Mouse (Mus musculus) limb, embryonic 10.5 days (tissue): ENCODE measurements around the gene Plekha6. TPM values are rescaled to one million over a fixed set of nuclear protein-coding genes. Genes with fewer than 3 reads are reported as not detected.

Experiments used
- DNase-seq: peaks from one replicate; pipeline ENCODE4 v3.0.0-alpha.2; 2017; ENCODE audit warnings: low spot score
- H3K27ac ChIP-seq: fragments of 300-500 bp; sonication (generic); 2 replicates; pipeline ENCODE4 v1.5.1; 2016; ENCODE audit warnings: mild to moderate bottlenecking
- H3K27me3 ChIP-seq: fragments of 300-500 bp; sonication (generic); 2 replicates; pipeline ENCODE4 v1.6.1; 2016; ENCODE audit warnings: low read depth, mild to moderate bottlenecking; ENCODE audit not compliant: poor library complexity, severe bottlenecking
- H3K36me3 ChIP-seq: fragments of 300-500 bp; sonication (generic); 2 replicates; pipeline ENCODE4 v1.6.1; 2016; ENCODE audit warnings: mild to moderate bottlenecking, moderate library complexity
- H3K4me1 ChIP-seq: fragments of 300-500 bp; sonication (generic); 2 replicates; pipeline ENCODE4 v1.6.1; 2016
- H3K4me3 ChIP-seq: fragments of 300-500 bp; sonication (generic); 2 replicates; pipeline ENCODE4 v1.5.1; 2016; ENCODE audit warnings: mild to moderate bottlenecking, moderate library complexity
- H3K9me3 ChIP-seq: fragments of 300-500 bp; sonication (generic); replicated peaks from 2 replicates; pipeline ENCODE4 v1.6.1; 2016; ENCODE audit warnings: mild to moderate bottlenecking
- WGBS: fragments of 180-500 bp; shearing (Covaris S2); methylation state at CpG from one replicate; pipeline ENCODE4 v1.1.7; 2016; 5-methylcytosine and 5-hydroxymethylcytosine counted together
- polyA plus RNA-seq: library from polyadenylated mRNA; unstranded; fragments of >200 nt; fragmentation: Nextera tagmentation; extraction: Ambion mirVana; gene quantifications from 2 replicates; pipeline ENCODE4 v1.2.1, GENCODE M21; 2016

Gene Plekha6
- polyA plus RNA-seq, 1 experiment from 2014 or later, result 1.4 TPM

DNA sequence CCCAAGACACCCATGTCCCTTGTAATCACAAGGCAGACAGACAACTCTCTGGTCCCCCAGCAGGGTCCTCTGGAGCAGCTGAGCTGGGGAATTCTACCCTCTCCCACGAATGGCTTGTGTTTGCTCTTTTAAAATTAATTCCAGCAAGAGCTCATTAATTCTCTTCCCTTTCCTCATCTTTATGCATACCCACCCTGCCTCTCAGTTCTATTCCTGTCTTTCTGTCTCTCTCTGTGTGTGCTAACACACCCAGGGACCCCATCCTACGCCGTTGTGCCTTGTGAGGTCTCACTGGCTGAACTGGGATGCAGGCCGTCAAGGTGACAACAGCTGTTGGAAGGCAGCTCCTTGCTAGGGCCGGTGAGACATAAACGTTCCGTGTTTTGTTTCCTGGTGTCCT lies 35.7 kb downstream of the Plekha6 start:
- Histone ChIP-seq H3K4me3 (no peak overlapping the region), H3K27me3 (peaks cover 21% of the 10 kb centered on the region), H3K27ac (no peak overlapping the region), H3K9me3 (no peaks in the 10 kb centered on the region), H3K36me3 (no peaks in the 10 kb centered on the region), H3K4me1 (peaks cover 34% of the 10 kb centered on the region)
- no peak for DNase-seq
- 79% methylated on average over 7 of the region's 7 CpGs for WGBS

DNA sequence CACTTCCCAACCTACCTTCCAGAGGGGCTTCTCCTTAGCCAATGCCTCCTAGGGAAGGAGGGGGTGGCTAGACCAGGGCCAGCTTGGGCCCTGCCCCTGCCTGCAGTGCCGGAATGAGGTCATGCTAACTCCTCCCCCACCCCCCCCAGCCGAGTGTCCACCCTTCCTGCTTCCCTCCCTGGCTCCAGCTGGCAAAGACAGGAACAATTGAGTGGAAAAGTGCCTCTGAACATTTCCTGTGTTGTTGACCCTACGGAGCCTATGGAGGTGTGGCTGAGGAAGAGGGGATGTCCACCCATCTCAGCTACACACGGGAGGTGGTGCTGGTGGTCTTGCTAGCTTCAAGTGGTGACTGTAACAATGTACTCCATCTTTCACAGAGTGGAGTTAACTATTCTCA lies 37.5 kb downstream of the Plekha6 start:
- Histone ChIP-seq H3K4me3 (no peak overlapping the region), H3K4me1 (peaks cover 22% of the 10 kb centered on the region), H3K27ac (peak overlapping the region; percentile 54; the same call in 1 of the 2 replicates), H3K27me3 (peaks cover 18% of the 10 kb centered on the region; the same call in 1 of the 2 replicates), H3K9me3 (no peaks in the 10 kb centered on the region), H3K36me3 (no peaks in the 10 kb centered on the region)
- no peak for DNase-seq
- 48% methylated on average over 4 of the region's 4 CpGs for WGBS

DNA sequence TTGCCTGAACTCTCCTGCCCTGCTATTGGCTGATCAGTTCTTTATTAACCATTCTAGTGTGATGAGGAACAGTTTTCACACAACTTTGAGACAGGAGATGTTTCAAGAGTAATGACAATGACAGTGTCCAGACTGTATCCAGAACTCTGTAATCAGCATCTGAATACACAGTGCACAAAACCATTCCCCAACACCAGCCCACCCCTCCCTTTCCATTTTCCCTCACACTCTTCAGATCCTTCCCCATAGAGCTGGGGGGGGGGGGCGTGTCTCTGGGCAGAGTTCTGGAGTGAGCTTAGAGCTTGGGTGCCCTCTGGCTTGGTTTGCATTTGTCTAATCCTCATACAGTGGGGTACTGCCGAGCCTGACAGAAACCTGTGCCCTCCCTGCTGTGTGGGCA lies 39.7 kb downstream of the Plekha6 start:
- H3K9me3 ChIP-seq, result no peaks in the 10 kb centered on the region
- no peaks in the 10 kb centered on the region for H3K36me3 ChIP-seq
- DNase-seq, result no peak
- H3K27me3 ChIP-seq, result peaks cover 18% of the 10 kb centered on the region; the same call in 1 of the 2 replicates
- no peak overlapping the region for H3K4me3 ChIP-seq
- peaks cover 20% of the 10 kb centered on the region for H3K4me1 ChIP-seq
- no peak overlapping the region for H3K27ac ChIP-seq
- WGBS, result 69% methylated on average over 2 of the region's 2 CpGs

- DNase-seq, result no peak
- Histone ChIP-seq H3K27me3 (peaks cover 14% of the 10 kb centered on the region; the same call in 1 of the 2 replicates), H3K4me1 (peaks cover 22% of the 10 kb centered on the region), H3K27ac (no peak overlapping the region), H3K9me3 (no peaks in the 10 kb centered on the region), H3K4me3 (no peak overlapping the region), H3K36me3 (no peaks in the 10 kb centered on the region)
- 71% methylated on average over 11 of the region's 11 CpGs for WGBS
These were observed 40.4 kb downstream of the Plekha6 start for GRCm38 (mm10) chr1:133204341-133204849.

GRCm38 (mm10) chr1:133204985-133205384 lies 41.0 kb downstream of the Plekha6 start:
- Histone ChIP-seq H3K27me3 (peaks cover 10% of the 10 kb centered on the region; the same call in 1 of the 2 replicates), H3K36me3 (no peaks in the 10 kb centered on the region), H3K27ac (no peak overlapping the region), H3K9me3 (no peaks in the 10 kb centered on the region), H3K4me1 (peaks cover 23% of the 10 kb centered on the region), H3K4me3 (no peak overlapping the region)
- no peak for DNase-seq
- WGBS, result 77% methylated on average over 10 of the region's 10 CpGs

DNA sequence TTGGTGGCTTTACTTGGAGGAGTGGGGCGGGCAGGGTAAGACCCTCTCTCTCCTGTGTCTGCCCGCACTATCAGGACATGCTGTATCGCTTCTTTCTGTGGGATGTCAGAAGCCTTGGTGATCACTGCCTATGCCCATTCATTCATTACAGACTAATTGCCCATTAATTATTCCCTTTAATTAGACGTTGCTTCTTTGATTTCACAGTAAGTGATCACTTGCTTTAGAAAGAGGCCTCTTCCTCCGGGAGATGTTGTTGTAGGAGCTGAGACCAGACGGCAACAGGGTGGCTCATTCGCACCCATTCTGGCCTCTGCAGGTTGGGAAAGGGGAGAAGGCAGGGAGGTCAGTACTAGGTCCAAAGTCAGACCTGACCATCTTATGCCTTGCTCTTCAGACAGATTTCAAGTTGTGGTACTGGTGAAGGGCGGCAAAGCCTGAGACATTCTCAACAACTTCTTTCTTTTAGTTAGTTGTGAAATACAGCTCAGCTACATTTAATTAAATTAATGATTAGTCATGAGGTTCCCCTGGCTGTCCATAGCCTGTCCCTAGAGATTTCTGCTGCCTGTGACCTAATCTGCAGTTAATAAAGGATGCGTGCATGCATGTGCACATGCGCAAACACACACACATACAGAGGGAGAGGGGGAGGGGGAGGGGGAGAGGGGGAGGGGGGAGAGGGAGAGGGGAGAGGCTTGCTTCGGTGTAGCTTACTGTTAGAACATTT lies 44.2 kb downstream of the Plekha6 start:
- no peak for DNase-seq
- WGBS, result 79% methylated on average over 11 of the region's 11 CpGs
- Histone ChIP-seq H3K27ac (no peak overlapping the region), H3K27me3 (peaks cover 20% of the 10 kb centered on the region; the same call in 1 of the 2 replicates), H3K36me3 (no peaks in the 10 kb centered on the region), H3K4me3 (no peak overlapping the region), H3K9me3 (no peaks in the 10 kb centered on the region), H3K4me1 (peaks cover 26% of the 10 kb centered on the region)

DNA sequence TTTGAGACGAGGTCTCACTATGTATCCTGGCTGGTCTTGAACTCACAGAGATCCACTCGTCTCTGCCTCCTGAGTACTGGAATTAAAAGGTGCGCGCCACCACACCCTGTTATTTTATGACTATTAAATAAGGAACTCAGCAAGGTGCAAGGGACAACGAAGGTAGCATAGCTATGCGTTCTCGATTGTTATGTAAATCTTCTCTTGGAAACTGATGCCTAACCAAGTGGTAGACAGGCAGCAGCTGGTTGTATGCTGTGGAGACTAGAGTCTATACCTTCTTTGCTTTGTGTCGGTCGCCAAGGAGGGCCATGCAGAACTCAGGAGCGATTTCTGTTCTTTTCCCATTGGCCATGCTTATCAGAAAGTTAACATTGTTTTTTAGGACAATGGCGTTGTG lies 45.0 kb downstream of the Plekha6 start:
- Histone ChIP-seq H3K4me1 (peaks cover 34% of the 10 kb centered on the region), H3K27ac (no peak overlapping the region)

GRCm38 (mm10) chr1:133209482-133209881 lies 45.5 kb downstream of the Plekha6 start:
- peaks cover 30% of the 10 kb centered on the region for H3K27me3 ChIP-seq
- H3K4me1 ChIP-seq, result peaks cover 38% of the 10 kb centered on the region
- H3K4me3 ChIP-seq, result no peak overlapping the region
- no peaks in the 10 kb centered on the region for H3K9me3 ChIP-seq
- no peaks in the 10 kb centered on the region for H3K36me3 ChIP-seq
- 73% methylated on average over 7 of the region's 7 CpGs for WGBS
- no peak for DNase-seq
- peak overlapping the region; percentile 70; the same call in 1 of the 2 replicates for H3K27ac ChIP-seq

More for the DNA sequence above, 45.0 kb downstream of the Plekha6 start:
- H3K4me3 ChIP-seq, result no peak overlapping the region
- H3K36me3 ChIP-seq, result no peaks in the 10 kb centered on the region
- WGBS, result 90% methylated on average over 11 of the region's 11 CpGs
- no peaks in the 10 kb centered on the region for H3K9me3 ChIP-seq
- no peak for DNase-seq
- H3K27me3 ChIP-seq, result peaks cover 25% of the 10 kb centered on the region; the same call in 1 of the 2 replicates

DNA sequence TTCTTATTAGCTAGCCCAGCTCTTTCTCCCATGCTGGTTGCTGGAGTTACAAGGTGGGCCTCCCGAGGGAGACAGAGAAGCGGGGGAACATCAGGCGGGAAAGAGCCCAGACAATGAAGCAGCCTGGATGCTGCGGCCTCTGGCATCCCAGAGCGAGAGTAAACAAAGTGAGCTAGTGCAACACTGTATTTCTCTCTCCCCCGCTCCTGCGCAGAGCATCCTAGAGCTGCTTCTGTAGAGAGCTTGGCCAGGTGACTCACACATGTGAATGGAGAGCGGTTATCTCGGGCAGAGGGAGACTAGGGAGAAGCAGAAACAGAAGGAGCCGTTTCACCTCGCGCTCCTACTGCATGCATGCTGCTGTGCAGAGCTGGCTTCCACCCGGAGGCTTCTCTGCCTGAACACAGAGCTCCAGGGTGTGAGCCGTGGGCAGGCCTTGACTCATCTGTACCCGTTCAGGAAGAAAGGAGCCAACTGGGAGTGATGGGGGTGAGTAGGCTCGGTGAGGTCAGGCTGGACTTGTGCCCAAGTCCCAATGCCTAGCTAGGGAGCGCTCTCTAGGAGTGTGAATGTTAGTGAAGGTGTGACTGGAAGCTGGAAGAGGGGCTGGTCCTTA lies 46.0 kb downstream of the Plekha6 start:
- H3K9me3 ChIP-seq, result no peaks in the 10 kb centered on the region
- WGBS, result 42% methylated on average over 17 of the region's 17 CpGs
- no peaks in the 10 kb centered on the region for H3K36me3 ChIP-seq
- no peak overlapping the region for H3K4me3 ChIP-seq
- H3K27me3 ChIP-seq, result peaks cover 33% of the 10 kb centered on the region
- peak overlapping the region; percentile 70 for H3K27ac ChIP-seq
- H3K4me1 ChIP-seq, result peaks cover 43% of the 10 kb centered on the region
- no peak for DNase-seq

- Histone ChIP-seq H3K27ac (peak overlapping the region; percentile 70; the same call in 1 of the 2 replicates), H3K36me3 (no peaks in the 10 kb centered on the region), H3K4me3 (no peak overlapping the region), H3K9me3 (no peaks in the 10 kb centered on the region), H3K27me3 (peaks cover 32% of the 10 kb centered on the region), H3K4me1 (peaks cover 51% of the 10 kb centered on the region)
- DNase-seq, result no peak
- 75% methylated on average over 7 of the region's 7 CpGs for WGBS
These were observed 46.8 kb downstream of the Plekha6 start for GRCm38 (mm10) chr1:133210766-133211165.

- H3K4me1 ChIP-seq, result peaks cover 66% of the 10 kb centered on the region
- 80% methylated on average over 4 of the region's 4 CpGs for WGBS
These were observed 48.3 kb downstream of the Plekha6 start for GRCm38 (mm10) chr1:133212273-133212672.

DNA sequence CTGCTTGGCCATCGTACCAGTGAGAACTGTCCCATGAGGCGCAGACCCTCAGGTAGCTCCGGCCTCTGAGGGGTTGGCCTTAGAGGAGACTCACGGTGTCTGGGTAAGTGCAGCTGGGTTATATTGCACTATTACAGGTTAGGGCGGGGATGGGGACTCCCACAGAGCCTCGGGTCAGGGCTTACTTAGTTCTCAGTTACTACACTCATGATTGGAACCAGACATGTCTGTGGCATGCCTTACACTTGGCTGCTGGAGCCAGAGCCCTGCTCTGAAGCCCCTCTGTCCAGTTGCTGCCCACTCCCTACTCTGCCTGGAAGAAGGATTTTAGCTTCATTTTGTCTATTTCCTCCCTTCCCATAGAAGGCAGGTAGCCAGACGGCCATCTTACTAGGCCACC lies 49.1 kb downstream of the Plekha6 start:
- Histone ChIP-seq H3K27ac (peak overlapping the region; percentile 50), H3K27me3 (peaks cover 52% of the 10 kb centered on the region), H3K36me3 (no peaks in the 10 kb centered on the region), H3K9me3 (no peaks in the 10 kb centered on the region), H3K4me3 (no peak overlapping the region), H3K4me1 (peaks cover 70% of the 10 kb centered on the region)
- 44% methylated on average over 7 of the region's 7 CpGs for WGBS
- no peak for DNase-seq

More at GRCm38 (mm10) chr1:133212273-133212672, 48.3 kb downstream of the Plekha6 start:
- Histone ChIP-seq H3K27me3 (peaks cover 45% of the 10 kb centered on the region), H3K4me3 (no peak overlapping the region), H3K9me3 (no peaks in the 10 kb centered on the region), H3K27ac (peak overlapping the region; percentile 46; the same call in 1 of the 2 replicates), H3K36me3 (no peaks in the 10 kb centered on the region)
- no peak for DNase-seq

DNA sequence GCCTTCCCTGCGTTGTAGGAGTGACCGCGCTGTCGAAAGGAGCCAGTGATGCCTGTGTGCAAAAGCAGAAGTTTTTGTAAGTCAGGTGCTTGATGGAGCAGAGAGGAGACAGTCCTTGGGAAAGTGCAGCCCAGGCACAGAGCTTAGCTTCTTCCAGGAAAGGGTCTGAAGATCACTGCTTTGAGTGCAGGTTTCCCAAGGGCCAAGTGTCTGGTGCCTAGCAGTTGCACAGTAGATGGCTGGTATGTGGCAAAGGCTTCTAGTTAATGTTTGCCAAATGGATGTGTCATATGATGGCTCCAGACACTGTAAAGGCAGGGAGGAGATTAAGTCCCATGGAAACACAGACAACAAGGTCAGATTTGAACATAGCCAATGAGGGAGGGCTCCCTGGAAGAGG lies 49.9 kb downstream of the Plekha6 start:
- DNase-seq, result no peak
- no peaks in the 10 kb centered on the region for H3K9me3 ChIP-seq
- no peak overlapping the region for H3K4me3 ChIP-seq
- peaks cover 52% of the 10 kb centered on the region for H3K27me3 ChIP-seq
- H3K27ac ChIP-seq, result peak overlapping the region; percentile 50
- no peaks in the 10 kb centered on the region for H3K36me3 ChIP-seq
- 94% methylated on average over 4 of the region's 4 CpGs for WGBS
- peaks cover 74% of the 10 kb centered on the region for H3K4me1 ChIP-seq
